Mouse (Mus musculus) forebrain, embryonic 11.5 days (tissue): Measurements from ENCODE around the gene Trip6. TPM values are rescaled to one million over a fixed set of nuclear protein-coding genes. Genes with fewer than 3 reads are reported as not detected.

Source experiments
- ATAC-seq: fragments of 200-750 bp; cut with Nextera tagmentation; replicated peaks from 2 replicates; pipeline ENCODE4 v1.8.0; 2017; ENCODE audit warnings: moderate TSS enrichment; ENCODE audit not compliant: low FRiP score
- DNase-seq: peaks from one replicate; pipeline ENCODE4 v3.0.0-alpha.2; 2017; ENCODE audit warnings: low spot score
- H3K27ac ChIP-seq: fragments of 300-500 bp; sonication (generic); 2 replicates; pipeline ENCODE4 v1.5.1; 2014; ENCODE audit warnings: low read depth, low read length
- H3K27me3 ChIP-seq: fragments of 300-500 bp; sonication (generic); 2 replicates; pipeline ENCODE4 v1.6.1; 2014; ENCODE audit warnings: mild to moderate bottlenecking, low read length, mixed read lengths; ENCODE audit not compliant: control insufficient read depth, insufficient read depth
- H3K36me3 ChIP-seq: fragments of 300-500 bp; sonication (generic); 2 replicates; pipeline ENCODE4 v1.6.1; 2014; ENCODE audit warnings: mild to moderate bottlenecking, low read length, moderate library complexity, mixed read lengths; ENCODE audit not compliant: control insufficient read depth, insufficient read depth
- H3K4me1 ChIP-seq: fragments of 300-500 bp; sonication (generic); replicated peaks from 2 replicates; pipeline ENCODE4 v1.6.1; 2014; ENCODE audit warnings: low read length, mixed read lengths; ENCODE audit not compliant: control insufficient read depth, insufficient read depth
- H3K4me2 ChIP-seq: fragments of 300-500 bp; sonication (generic); 2 replicates; pipeline ENCODE4 v1.6.1; 2014; ENCODE audit warnings: low read depth, mild to moderate bottlenecking, low read length, moderate library complexity, mixed read lengths; ENCODE audit not compliant: severe bottlenecking
- H3K4me3 ChIP-seq: fragments of 300-500 bp; sonication (generic); 2 replicates; pipeline ENCODE4 v1.5.1; 2014; ENCODE audit warnings: low read depth, low read length
- H3K9ac ChIP-seq: fragments of 300-500 bp; sonication (generic); 2 replicates; pipeline ENCODE4 v1.6.1; 2014; ENCODE audit warnings: low read length
- H3K9me3 ChIP-seq: fragments of 300-500 bp; sonication (generic); 2 replicates; pipeline ENCODE4 v1.6.1; 2016; ENCODE audit warnings: low read length, mixed read lengths; ENCODE audit not compliant: control insufficient read depth
- WGBS: fragments of 180-500 bp; shearing (Covaris S2); extraction: QIAGEN DNeasy Blood & Tissue Kit; methylation state at CpG from one replicate; pipeline ENCODE4 v1.1.7; 2014; 5-methylcytosine and 5-hydroxymethylcytosine counted together
- polyA plus RNA-seq: library from polyadenylated mRNA; unstranded; fragments of >200 nt; fragmentation: Nextera tagmentation; extraction: Ambion mirVana; gene quantifications from 2 replicates; pipeline ENCODE4 v1.2.1, GENCODE M21; 2014

Gene Trip6
- polyA plus RNA-seq, 1 experiment from 2014 or later = 50.1 TPM

DNA sequence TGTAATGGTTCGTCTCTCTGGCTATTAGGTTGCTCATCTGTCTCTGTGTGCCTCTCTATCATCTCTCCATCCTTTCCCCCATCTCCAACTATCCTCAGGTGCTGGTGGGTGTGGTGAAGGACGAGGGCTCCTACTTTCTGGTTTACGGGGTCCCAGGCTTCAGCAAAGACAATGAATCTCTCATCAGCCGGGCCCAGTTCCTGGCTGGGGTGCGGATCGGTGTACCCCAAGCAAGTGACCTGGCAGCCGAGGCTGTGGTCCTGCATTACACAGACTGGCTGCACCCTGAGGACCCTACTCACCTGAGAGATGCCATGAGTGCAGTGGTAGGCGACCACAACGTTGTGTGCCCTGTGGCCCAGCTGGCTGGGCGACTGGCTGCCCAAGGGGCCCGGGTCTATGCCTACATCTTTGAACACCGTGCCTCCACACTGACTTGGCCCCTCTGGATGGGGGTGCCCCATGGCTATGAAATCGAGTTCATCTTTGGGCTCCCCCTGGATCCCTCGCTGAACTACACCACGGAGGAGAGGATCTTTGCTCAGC, 22.8 kb downstream of the Trip6 start:
- H3K27ac ChIP-seq = no peak overlapping the region
- H3K4me2 ChIP-seq = no peak overlapping the region
- H3K4me3 ChIP-seq = no peak overlapping the region
- H3K4me1 ChIP-seq = peaks cover 19% of the 10 kb centered on the region
- H3K9ac ChIP-seq = no peak overlapping the region
- ATAC-seq = no peak
- no peak for DNase-seq
- 72% methylated on average over 15 of the region's 15 CpGs for WGBS
- H3K36me3 ChIP-seq = peaks cover 4% of the 10 kb centered on the region; the same call in 1 of the 2 replicates
- no peaks in the 10 kb centered on the region for H3K9me3 ChIP-seq
- H3K27me3 ChIP-seq = peaks cover 37% of the 10 kb centered on the region

GRCm38 (mm10) chr5:137290677-137291076, 23.5 kb downstream of the Trip6 start:
- Histone ChIP-seq H3K27me3 (peaks cover 37% of the 10 kb centered on the region), H3K4me1 (peaks cover 19% of the 10 kb centered on the region), H3K27ac (0 out of 2 replicates have a peak overlapping the region, but pooled peaks have one; percentile 31), H3K9me3 (no peaks in the 10 kb centered on the region), H3K36me3 (no peaks in the 10 kb centered on the region; the same call in 1 of the 2 replicates), H3K4me2 (peak overlapping the region; percentile 11; the same call in 1 of the 2 replicates), H3K9ac (no peak overlapping the region), H3K4me3 (no peak overlapping the region)
- DNase-seq (peak; percentile 83), ATAC-seq (no peak)
- 19% methylated on average over 15 of the region's 15 CpGs for WGBS

GRCm38 (mm10) chr5:137289591-137290365, 24.4 kb downstream of the Trip6 start:
- ATAC-seq (no peak), DNase-seq (no peak)
- Histone ChIP-seq H3K36me3 (no peaks in the 10 kb centered on the region; the same call in 1 of the 2 replicates), H3K4me2 (no peak overlapping the region; the same call in 1 of the 2 replicates), H3K27ac (no peak overlapping the region), H3K4me3 (0 out of 2 replicates have a peak overlapping the region, but pooled peaks have one; percentile 4), H3K9me3 (no peaks in the 10 kb centered on the region), H3K27me3 (peaks cover 37% of the 10 kb centered on the region), H3K4me1 (peaks cover 15% of the 10 kb centered on the region), H3K9ac (no peak overlapping the region)
- WGBS = 49% methylated on average over 13 of the region's 13 CpGs

- no peak overlapping the region for H3K27ac ChIP-seq
- no peaks in the 10 kb centered on the region for H3K36me3 ChIP-seq
- WGBS = 1% methylated on average over 25 of the region's 25 CpGs
- H3K4me2 ChIP-seq = peak overlapping the region; percentile 88
- H3K27me3 ChIP-seq = peaks cover 37% of the 10 kb centered on the region
- H3K4me3 ChIP-seq = peak overlapping the region; percentile 41
- no peaks in the 10 kb centered on the region for H3K9me3 ChIP-seq
- peaks cover 13% of the 10 kb centered on the region for H3K4me1 ChIP-seq
- DNase-seq (peak; percentile 81), ATAC-seq (no peak)
- no peak overlapping the region for H3K9ac ChIP-seq
Observed at GRCm38 (mm10) chr5:137288999-137289470, 25.2 kb downstream of the Trip6 start.

- H3K9ac ChIP-seq = peak overlapping the region; percentile 55
- H3K4me3 ChIP-seq = peak overlapping the region; percentile 41
- no peaks in the 10 kb centered on the region for H3K36me3 ChIP-seq
- peaks cover 13% of the 10 kb centered on the region for H3K4me1 ChIP-seq
- ATAC-seq (no peak), DNase-seq (peak; percentile 73)
- no peaks in the 10 kb centered on the region for H3K9me3 ChIP-seq
- H3K4me2 ChIP-seq = peak overlapping the region; percentile 88
- 1% methylated on average over 58 of the region's 65 CpGs for WGBS
- H3K27me3 ChIP-seq = peaks cover 37% of the 10 kb centered on the region
- no peak overlapping the region for H3K27ac ChIP-seq
Observed at GRCm38 (mm10) chr5:137287953-137288743, 26.1 kb downstream of the Trip6 start.

GRCm38 (mm10) chr5:137287032-137287952, 26.9 kb downstream of the Trip6 start, which contains the start of gene Ache:
Ache (plus strand) TSS chr5:137287519.
- DNase-seq (peak; percentile 75), ATAC-seq (peak; percentile 49)
- no peak within 1 kb of the TSS for H3K27ac ChIP-seq
- peaks cover 37% of the 10 kb centered on the region for H3K27me3 ChIP-seq
- WGBS = under 1% methylated on average over 40 of the region's 40 CpGs
- no peaks in the 10 kb centered on the region for H3K36me3 ChIP-seq
- H3K9me3 ChIP-seq = no peaks in the 10 kb centered on the region
- peaks cover 13% of the 10 kb centered on the region for H3K4me1 ChIP-seq
- peak within 1 kb of the TSS; percentile 88 for H3K4me2 ChIP-seq
- H3K4me3 ChIP-seq = peak within 1 kb of the TSS; percentile 41
- peak within 1 kb of the TSS; percentile 55 for H3K9ac ChIP-seq

DNA sequence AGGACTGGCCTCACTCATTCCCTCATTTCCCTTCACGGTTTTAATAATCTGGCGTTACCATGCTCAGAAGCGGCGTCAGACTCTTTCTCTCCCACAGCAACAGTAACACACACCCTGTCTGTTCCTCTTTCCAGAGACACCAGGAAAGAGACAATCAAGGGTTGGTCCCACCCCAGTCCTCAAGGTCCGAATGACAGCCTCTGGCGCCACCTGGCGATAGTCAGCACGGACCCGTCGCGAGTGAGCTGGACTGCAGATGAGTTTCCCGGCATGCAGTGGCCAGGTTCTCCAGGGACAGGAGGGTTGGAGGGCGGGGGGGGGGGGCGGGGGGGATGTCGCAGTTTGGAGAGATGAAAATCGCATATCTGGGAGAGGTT, 27.6 kb downstream of the Trip6 start:
- Histone ChIP-seq H3K9ac (peak overlapping the region; percentile 52; the same call in 1 of the 2 replicates), H3K9me3 (no peaks in the 10 kb centered on the region), H3K27me3 (peaks cover 35% of the 10 kb centered on the region), H3K4me2 (peak overlapping the region; percentile 88), H3K36me3 (no peaks in the 10 kb centered on the region), H3K27ac (no peak overlapping the region), H3K4me1 (peaks cover 13% of the 10 kb centered on the region), H3K4me3 (peak overlapping the region; percentile 41)
- peak; percentile 65 for ATAC-seq
- DNase-seq = peak; percentile 94
- under 1% methylated on average over 16 of the region's 16 CpGs for WGBS
